Mouse (Mus musculus): ENCODE measurements at regions not wholly inside any gene's neighbourhood (a gene's known extent, or its start where the extent isn't known, plus 50 kb on each side); places are given as distances from the start of the nearest gene placed in this dataset.

- Histone ChIP-seq H3K4me1 (ENCODE audit: control insufficient read depth in 1 of 2, insufficient read depth in 2 of 2) (peaks cover 0 to 2% of the 10 kb centered on the region in 2 experiments; a peak in 1 of 4 replicates), H3K36me3 (replicated peaks in 1 of 2; ENCODE audit: control insufficient read depth in 1 of 2, insufficient read depth in 1 of 2, low read length in 1 of 2) (no peaks in the 10 kb centered on the region), H3K9ac (ENCODE audit: insufficient read depth, low read depth) (no peak overlapping the region), H3K79me2 (replicated peaks; ENCODE audit: control insufficient read depth, extremely low read depth, insufficient read depth, poor library complexity, severe bottlenecking) (no peaks in the 10 kb centered on the region), H3K4me2 (ENCODE audit: insufficient read depth, low read depth, poor library complexity, severe bottlenecking) (no peak overlapping the region), H3K27me3 (replicated peaks) (no peaks in the 10 kb centered on the region), H3K9me3 (replicated peaks; ENCODE audit: low read length) (no peaks in the 10 kb centered on the region), H3K4me3 (replicated peaks in 1 of 3; ENCODE audit: low read depth in 2 of 3, low read length in 2 of 3, poor library complexity in 1 of 3) (no peak overlapping the region), H3K27ac (ENCODE audit: insufficient read depth, low read depth) (no peak overlapping the region)
- no peak for DNase-seq (ENCODE audit: extremely low read depth)
- no peak for TF ChIP-seq ELF1 (IDR thresholded peaks at IDR 0.05; ENCODE audit: low read depth, low read length)
- no peak for TF ChIP-seq MEF2A (IDR thresholded peaks at IDR 0.05; ENCODE audit: borderline replicate concordance, low read depth, low read length)
- TF ChIP-seq EP300 (IDR thresholded peaks at IDR 0.05; ENCODE audit: low read length), result no peak
- TF ChIP-seq KAT2A (IDR thresholded peaks at IDR 0.05; ENCODE audit: insufficient replicate concordance, low read length), result no peak
- no peak for TF ChIP-seq MAZ (IDR thresholded peaks at IDR 0.05; ENCODE audit: low read depth, low read length)
- no peak for TF ChIP-seq MAX (IDR thresholded peaks at IDR 0.05; ENCODE audit: low read length)
- no peak for TF ChIP-seq TCF12 (IDR thresholded peaks at IDR 0.05; ENCODE audit: low read depth, low read length)
- no peak for TF ChIP-seq ZKSCAN1 (IDR thresholded peaks at IDR 0.05; ENCODE audit: borderline replicate concordance, low read depth, low read length)
- no peak for TF ChIP-seq POLR2AphosphoS2 (IDR thresholded peaks at IDR 0.05; ENCODE audit: low read depth, low read length)
- TF ChIP-seq CHD2 (IDR thresholded peaks at IDR 0.05; ENCODE audit: low read length), result no peak
- TF ChIP-seq JUND (conservative IDR thresholded peaks at IDR 0.05; ENCODE audit: low read depth, low read length), result no peak
- no peak for TF ChIP-seq MAFK (IDR thresholded peaks at IDR 0.05; ENCODE audit: insufficient replicate concordance, low read length)
- TF ChIP-seq USF2 (conservative IDR thresholded peaks at IDR 0.05; ENCODE audit: low read depth, low read length), result no peak
- no peak for TF ChIP-seq TBP (conservative IDR thresholded peaks at IDR 0.05; ENCODE audit: low read depth, low read length)
- TF ChIP-seq GABPA (IDR thresholded peaks at IDR 0.05; ENCODE audit: insufficient replicate concordance, low read depth, low read length), result no peak
- TF ChIP-seq SIN3A (IDR thresholded peaks at IDR 0.05; ENCODE audit: low read length), result no peak
- dilution Hi-C loops (cut with MboI; ENCODE audit: extremely low pct_ligation_motif_present, extremely low pct_unique_long_range_greater_than_20kb, low sequenced_read_pairs) (no loop called here), in situ Hi-C loops (cut with MboI; ENCODE audit: low pct_ligation_motif_present, low pct_unique_long_range_greater_than_20kb, low sequenced_read_pairs) (no loop called here)
Observed at GRCm38 (mm10) chr2:79099601-79100000, 155.6 kb upstream of the Itga4 start.

- dilution Hi-C loops (cut with MboI; ENCODE audit: extremely low pct_ligation_motif_present, extremely low pct_unique_long_range_greater_than_20kb, low sequenced_read_pairs) (no loop called here), in situ Hi-C loops (cut with MboI; ENCODE audit: low pct_ligation_motif_present, low pct_unique_long_range_greater_than_20kb, low sequenced_read_pairs) (no loop called here)
- H3K9me3 ChIP-seq (replicated peaks; ENCODE audit: low read length), result no peaks in the 10 kb centered on the region
- no peaks in the 10 kb centered on the region for H3K79me2 ChIP-seq (replicated peaks; ENCODE audit: control insufficient read depth, extremely low read depth, insufficient read depth, poor library complexity, severe bottlenecking)
- no peak for DNase-seq (ENCODE audit: extremely low read depth)
- 0 out of 4 replicates have a peak, but pooled peaks cover 0 to 4% of the 10 kb centered on the region in 2 experiments for H3K4me1 ChIP-seq (ENCODE audit: control insufficient read depth in 1 of 2, insufficient read depth in 2 of 2)
- H3K4me3 ChIP-seq (replicated peaks in 1 of 3; ENCODE audit: low read depth in 2 of 3, low read length in 2 of 3, poor library complexity in 1 of 3), result no peak overlapping the region
- H3K36me3 ChIP-seq (replicated peaks in 1 of 2; ENCODE audit: control insufficient read depth in 1 of 2, insufficient read depth in 1 of 2, low read length in 1 of 2), result no peaks in the 10 kb centered on the region
- no peaks in the 10 kb centered on the region for H3K27me3 ChIP-seq (replicated peaks)
- TF ChIP-seq IRF4 (IDR thresholded peaks at IDR 0.05; ENCODE audit: low read depth, low read length) (no peak), JUND (conservative IDR thresholded peaks at IDR 0.05; ENCODE audit: low read depth, low read length) (no peak), JUN (IDR thresholded peaks at IDR 0.05; ENCODE audit: insufficient read depth, low read depth, low read length) (no peak)
- no peak overlapping the region for H3K4me2 ChIP-seq (ENCODE audit: insufficient read depth, low read depth, poor library complexity, severe bottlenecking)
- no peak overlapping the region for H3K27ac ChIP-seq (ENCODE audit: insufficient read depth, low read depth)
- no peak overlapping the region for H3K9ac ChIP-seq (ENCODE audit: insufficient read depth, low read depth)
Observed at GRCm38 (mm10) chr2:79111673-79112072, 143.6 kb upstream of the Itga4 start.
